Mouse (Mus musculus): ENCODE data around the gene Msantd1. TPM values are rescaled to one million over a fixed set of nuclear protein-coding genes. Genes with fewer than 3 reads are reported as not detected.

Gene Msantd1
- polyA plus RNA-seq, 1 experiment from 2014 or later = 5.5 TPM

DNA sequence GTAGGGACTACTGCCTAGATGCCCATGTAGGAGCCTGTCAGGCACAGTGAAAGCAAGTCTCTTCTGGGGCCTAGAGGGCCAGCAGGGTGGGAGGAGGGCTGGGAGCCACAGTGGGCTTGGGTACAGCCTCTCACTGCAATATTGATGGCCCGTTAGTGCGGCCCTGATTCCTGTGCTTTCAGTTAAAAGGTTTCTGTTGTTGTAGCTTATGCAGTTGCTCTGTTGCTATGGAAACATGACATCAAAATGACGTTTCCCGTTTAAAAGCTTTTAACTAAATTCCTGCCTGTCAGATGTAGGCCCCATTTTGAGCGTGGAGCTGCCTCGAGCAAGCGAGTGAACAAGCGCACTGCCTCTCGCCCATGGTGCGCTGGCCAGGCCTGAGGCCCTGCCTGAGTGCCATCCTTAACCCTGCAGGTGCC lies 9.4 kb downstream of the Msantd1 start:
- no peaks in the 10 kb centered on the region for H3K9me3 ChIP-seq (replicated peaks; ENCODE audit: control insufficient read depth, low read length)
- H3K4me3 ChIP-seq (ENCODE audit: low read depth, low read length) = no peak overlapping the region
- H3K4me1 ChIP-seq (ENCODE audit: control insufficient read depth, insufficient read depth, low read length) = peaks cover 3% of the 10 kb centered on the region; the same call in 1 of the 2 replicates
- peak overlapping the region; percentile 57 for H3K27ac ChIP-seq (ENCODE audit: low read depth, low read length)
- DNase-seq (ENCODE audit: low spot score) = peak; percentile 83
- H3K4me2 ChIP-seq (ENCODE audit: low read length) = no peak overlapping the region
- 0 out of 2 replicates have a peak overlapping the region, but pooled peaks have one; percentile 14 for H3K9ac ChIP-seq (ENCODE audit: low read length)
- WGBS = 39% methylated on average over 10 of the region's 10 CpGs
- H3K27me3 ChIP-seq (replicated peaks; ENCODE audit: control insufficient read depth, insufficient read depth, low read length) = no peaks in the 10 kb centered on the region
- H3K36me3 ChIP-seq (ENCODE audit: control insufficient read depth, insufficient read depth, low read length) = no peaks in the 10 kb centered on the region
- peak; percentile 69 for ATAC-seq

DNA sequence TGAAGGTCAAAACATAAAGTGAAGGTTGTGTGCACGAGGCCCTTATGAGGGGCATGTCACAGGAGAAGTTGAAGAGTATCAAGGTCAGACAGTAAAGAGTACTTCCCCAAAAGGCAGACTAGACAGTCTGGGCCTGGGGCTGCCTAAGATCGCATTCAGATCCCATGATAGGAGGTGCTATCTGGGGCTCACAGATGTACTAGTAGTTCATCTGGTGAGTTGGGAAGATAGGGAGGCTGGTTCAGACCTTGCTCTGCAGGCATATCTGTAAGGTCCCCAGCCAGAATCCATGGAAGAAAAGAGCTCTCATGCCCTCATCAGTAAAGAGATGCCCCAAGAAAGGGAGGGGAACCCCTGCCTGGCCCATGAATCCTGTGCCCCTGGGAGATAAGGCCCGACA lies 11.0 kb downstream of the Msantd1 start:
- H3K27me3 ChIP-seq (replicated peaks; ENCODE audit: control insufficient read depth, insufficient read depth, low read length) = no peaks in the 10 kb centered on the region

DNA sequence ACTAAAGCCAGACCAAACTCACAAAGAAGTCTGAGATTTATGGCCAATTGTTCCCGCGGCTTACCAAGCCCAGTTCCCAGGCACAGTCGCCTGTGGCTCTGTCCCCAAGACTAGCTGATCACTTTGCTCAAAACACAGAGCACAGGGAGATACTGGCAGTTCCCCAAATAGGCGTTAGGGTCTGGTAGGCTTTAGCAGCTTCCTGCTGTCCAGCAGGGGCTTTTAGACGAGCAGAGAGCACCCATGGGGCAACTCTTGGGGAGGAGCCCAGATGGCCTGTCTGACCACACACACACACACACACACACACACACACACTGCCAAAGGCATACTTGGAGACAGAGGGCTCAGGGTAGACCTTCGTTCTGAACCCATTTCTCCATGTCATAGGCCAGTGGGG lies 14.7 kb downstream of the Msantd1 start:
- Histone ChIP-seq H3K4me1 (ENCODE audit: control insufficient read depth, insufficient read depth, low read length) (no peaks in the 10 kb centered on the region), H3K9ac (ENCODE audit: low read length) (no peak overlapping the region), H3K9me3 (replicated peaks; ENCODE audit: control insufficient read depth, low read length) (no peaks in the 10 kb centered on the region), H3K4me2 (ENCODE audit: low read length) (no peak overlapping the region), H3K27ac (ENCODE audit: low read depth, low read length) (no peak overlapping the region), H3K36me3 (ENCODE audit: control insufficient read depth, insufficient read depth, low read length) (peaks cover 18% of the 10 kb centered on the region), H3K4me3 (ENCODE audit: low read depth, low read length) (no peak overlapping the region), H3K27me3 (replicated peaks; ENCODE audit: control insufficient read depth, insufficient read depth, low read length) (no peaks in the 10 kb centered on the region)
- DNase-seq (ENCODE audit: low spot score) = no peak
- ATAC-seq = no peak
- 79% methylated on average over 6 of the region's 6 CpGs for WGBS

More for the DNA sequence above, 11.0 kb downstream of the Msantd1 start:
- Histone ChIP-seq H3K9me3 (replicated peaks; ENCODE audit: control insufficient read depth, low read length) (no peaks in the 10 kb centered on the region), H3K4me3 (ENCODE audit: low read depth, low read length) (no peak overlapping the region), H3K9ac (ENCODE audit: low read length) (no peak overlapping the region), H3K36me3 (ENCODE audit: control insufficient read depth, insufficient read depth, low read length) (peaks cover 9% of the 10 kb centered on the region), H3K27ac (ENCODE audit: low read depth, low read length) (no peak overlapping the region), H3K4me2 (ENCODE audit: low read length) (no peak overlapping the region), H3K4me1 (ENCODE audit: control insufficient read depth, insufficient read depth, low read length) (peaks cover 3% of the 10 kb centered on the region; the same call in 1 of the 2 replicates)
- 95% methylated on average over 3 of the region's 3 CpGs for WGBS
- ATAC-seq (no peak), DNase-seq (ENCODE audit: low spot score) (no peak)

- H3K27me3 ChIP-seq (replicated peaks; ENCODE audit: control insufficient read depth, insufficient read depth, low read length) = no peaks in the 10 kb centered on the region
- WGBS = 95% methylated on average over 4 of the region's 4 CpGs
- no peaks in the 10 kb centered on the region for H3K9me3 ChIP-seq (replicated peaks; ENCODE audit: control insufficient read depth, low read length)
- no peak overlapping the region for H3K4me3 ChIP-seq (ENCODE audit: low read depth, low read length)
- no peak overlapping the region for H3K9ac ChIP-seq (ENCODE audit: low read length)
- no peaks in the 10 kb centered on the region for H3K4me1 ChIP-seq (ENCODE audit: control insufficient read depth, insufficient read depth, low read length)
- H3K36me3 ChIP-seq (ENCODE audit: control insufficient read depth, insufficient read depth, low read length) = peaks cover 18% of the 10 kb centered on the region
- ATAC-seq (no peak), DNase-seq (ENCODE audit: low spot score) (no peak)
- H3K27ac ChIP-seq (ENCODE audit: low read depth, low read length) = no peak overlapping the region
- H3K4me2 ChIP-seq (ENCODE audit: low read length) = no peak overlapping the region
Observed at GRCm38 (mm10) chr5:34923920-34924319, 16.1 kb downstream of the Msantd1 start.

- Histone ChIP-seq H3K4me3 (ENCODE audit: low read depth, low read length) (no peak overlapping the region), H3K36me3 (ENCODE audit: control insufficient read depth, insufficient read depth, low read length) (peaks cover 18% of the 10 kb centered on the region), H3K9ac (ENCODE audit: low read length) (no peak overlapping the region), H3K27ac (ENCODE audit: low read depth, low read length) (no peak overlapping the region), H3K4me2 (ENCODE audit: low read length) (no peak overlapping the region), H3K9me3 (replicated peaks; ENCODE audit: control insufficient read depth, low read length) (no peaks in the 10 kb centered on the region), H3K4me1 (ENCODE audit: control insufficient read depth, insufficient read depth, low read length) (no peaks in the 10 kb centered on the region), H3K27me3 (replicated peaks; ENCODE audit: control insufficient read depth, insufficient read depth, low read length) (no peaks in the 10 kb centered on the region)
- DNase-seq (ENCODE audit: low spot score) (no peak), ATAC-seq (no peak)
- WGBS = 87% methylated on average over 7 of the region's 7 CpGs
Observed at GRCm38 (mm10) chr5:34924519-34924918, 16.7 kb downstream of the Msantd1 start.

- no peak overlapping the region for H3K9ac ChIP-seq (ENCODE audit: low read length)
- H3K9me3 ChIP-seq (replicated peaks; ENCODE audit: control insufficient read depth, low read length) = no peaks in the 10 kb centered on the region
- H3K4me3 ChIP-seq (ENCODE audit: low read depth, low read length) = no peak overlapping the region
- peaks cover 18% of the 10 kb centered on the region for H3K36me3 ChIP-seq (ENCODE audit: control insufficient read depth, insufficient read depth, low read length)
- H3K4me2 ChIP-seq (ENCODE audit: low read length) = no peak overlapping the region
- 96% methylated on average over 4 of the region's 4 CpGs for WGBS
- H3K4me1 ChIP-seq (ENCODE audit: control insufficient read depth, insufficient read depth, low read length) = no peaks in the 10 kb centered on the region
- DNase-seq (ENCODE audit: low spot score) = no peak
- H3K27ac ChIP-seq (ENCODE audit: low read depth, low read length) = no peak overlapping the region
- no peaks in the 10 kb centered on the region for H3K27me3 ChIP-seq (replicated peaks; ENCODE audit: control insufficient read depth, insufficient read depth, low read length)
- no peak for ATAC-seq
Observed at GRCm38 (mm10) chr5:34927648-34928047, 19.8 kb downstream of the Msantd1 start.

- Histone ChIP-seq H3K36me3 (ENCODE audit: control insufficient read depth, insufficient read depth, low read length) (0 out of 2 replicates have a peak, but pooled peaks cover 4% of the 10 kb centered on the region), H3K4me1 (ENCODE audit: control insufficient read depth, insufficient read depth, low read length) (no peaks in the 10 kb centered on the region), H3K4me2 (ENCODE audit: low read length) (no peak overlapping the region), H3K9ac (ENCODE audit: low read length) (no peak overlapping the region), H3K9me3 (replicated peaks; ENCODE audit: control insufficient read depth, low read length) (no peaks in the 10 kb centered on the region), H3K4me3 (ENCODE audit: low read depth, low read length) (no peak overlapping the region), H3K27me3 (replicated peaks; ENCODE audit: control insufficient read depth, insufficient read depth, low read length) (no peaks in the 10 kb centered on the region), H3K27ac (ENCODE audit: low read depth, low read length) (no peak overlapping the region)
- WGBS = 83% methylated on average over 9 of the region's 9 CpGs
- ATAC-seq (no peak), DNase-seq (ENCODE audit: low spot score) (no peak)
Observed at GRCm38 (mm10) chr5:34930151-34930975, 22.6 kb downstream of the Msantd1 start.

DNA sequence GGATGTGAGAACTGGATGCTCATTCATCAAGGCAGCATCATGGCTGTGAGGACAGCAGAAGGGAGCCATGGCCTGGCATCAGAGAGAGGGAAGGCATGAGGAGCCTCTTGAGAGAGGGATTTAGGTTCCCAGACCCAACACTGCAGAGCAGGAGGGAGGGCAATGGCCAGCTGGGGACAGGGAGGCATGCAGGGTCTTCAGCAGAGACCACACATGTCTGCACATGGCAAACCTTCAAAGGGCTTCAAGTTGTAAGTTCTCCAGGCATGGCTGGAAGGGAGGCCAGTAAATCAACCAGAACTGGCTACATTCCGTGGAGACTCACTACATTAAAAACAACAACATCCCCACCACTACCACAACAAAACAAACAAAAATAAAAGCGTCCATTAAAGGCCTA lies 23.3 kb downstream of the Msantd1 start:
- H3K4me3 ChIP-seq (ENCODE audit: low read depth, low read length) = no peak overlapping the region
- DNase-seq (ENCODE audit: low spot score) = no peak
- H3K27me3 ChIP-seq (replicated peaks; ENCODE audit: control insufficient read depth, insufficient read depth, low read length) = no peaks in the 10 kb centered on the region
- H3K4me2 ChIP-seq (ENCODE audit: low read length) = no peak overlapping the region
- 81% methylated on average over 2 of the region's 2 CpGs for WGBS
- no peaks in the 10 kb centered on the region for H3K9me3 ChIP-seq (replicated peaks; ENCODE audit: control insufficient read depth, low read length)
- H3K27ac ChIP-seq (ENCODE audit: low read depth, low read length) = no peak overlapping the region
- H3K9ac ChIP-seq (ENCODE audit: low read length) = no peak overlapping the region
- no peak for ATAC-seq
- H3K36me3 ChIP-seq (ENCODE audit: control insufficient read depth, insufficient read depth, low read length) = no peaks in the 10 kb centered on the region
- no peaks in the 10 kb centered on the region for H3K4me1 ChIP-seq (ENCODE audit: control insufficient read depth, insufficient read depth, low read length)

Data from forebrain, embryonic 14.5 days (tissue).